Mouse (Mus musculus): ENCODE measurements at regions not wholly inside any gene's neighbourhood (a gene's known extent, or its start where the extent isn't known, plus 50 kb on each side); places are given as distances from the start of the nearest gene placed in this dataset.

DNA sequence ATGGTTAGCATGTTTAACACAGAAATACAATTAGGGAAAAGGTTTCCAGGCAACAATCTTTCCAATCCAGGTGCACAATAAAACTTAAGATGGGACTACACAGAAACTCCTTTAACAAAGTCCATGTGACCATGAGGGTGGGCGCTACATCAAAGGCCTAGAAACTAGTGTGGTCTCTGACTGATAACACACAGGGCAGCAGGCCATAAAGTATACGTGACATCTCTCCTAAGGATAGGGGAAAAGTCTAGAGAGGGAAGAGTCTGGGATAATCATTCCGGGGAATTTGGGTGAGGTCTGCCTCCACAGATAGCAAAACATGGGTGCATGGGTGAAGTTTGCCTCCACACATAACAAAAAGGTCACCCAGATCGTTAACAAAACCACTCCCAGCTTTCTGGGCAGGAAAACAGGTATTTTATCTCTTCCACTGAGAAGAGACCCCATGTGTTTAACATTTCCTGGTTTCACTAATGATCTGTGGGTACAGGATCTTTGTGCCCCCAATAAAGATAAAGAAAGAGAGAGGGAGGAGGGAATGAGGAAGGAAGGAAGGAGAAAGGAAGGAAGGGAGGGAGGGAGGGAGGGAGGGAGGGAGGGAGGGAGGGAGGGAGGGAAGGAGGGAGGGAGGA, 402.0 kb upstream of the Gm10131 start:
- Histone ChIP-seq H3K4me2 (replicated peaks; ENCODE audit: low read depth, low read length) (no peak overlapping the region), H3K4me3 (ENCODE audit: low read depth, low read length) (no peak overlapping the region), H3K36me3 (ENCODE audit: control insufficient read depth, insufficient read depth, low read length) (no peaks in the 10 kb centered on the region), H3K9me3 (ENCODE audit: control insufficient read depth, low read length) (no peaks in the 10 kb centered on the region), H3K9ac (ENCODE audit: low read depth, low read length) (no peak overlapping the region), H3K27ac (ENCODE audit: low read depth, low read length) (no peak overlapping the region), H3K27me3 (ENCODE audit: control insufficient read depth, insufficient read depth, low read length) (no peaks in the 10 kb centered on the region), H3K4me1 (replicated peaks; ENCODE audit: control insufficient read depth, insufficient read depth, low read length) (no peaks in the 10 kb centered on the region)
- 83% methylated on average over 4 of the region's 4 CpGs for WGBS
- no peak for ATAC-seq (ENCODE audit: low FRiP score)
- DNase-seq (ENCODE audit: low spot score), result no peak

DNA sequence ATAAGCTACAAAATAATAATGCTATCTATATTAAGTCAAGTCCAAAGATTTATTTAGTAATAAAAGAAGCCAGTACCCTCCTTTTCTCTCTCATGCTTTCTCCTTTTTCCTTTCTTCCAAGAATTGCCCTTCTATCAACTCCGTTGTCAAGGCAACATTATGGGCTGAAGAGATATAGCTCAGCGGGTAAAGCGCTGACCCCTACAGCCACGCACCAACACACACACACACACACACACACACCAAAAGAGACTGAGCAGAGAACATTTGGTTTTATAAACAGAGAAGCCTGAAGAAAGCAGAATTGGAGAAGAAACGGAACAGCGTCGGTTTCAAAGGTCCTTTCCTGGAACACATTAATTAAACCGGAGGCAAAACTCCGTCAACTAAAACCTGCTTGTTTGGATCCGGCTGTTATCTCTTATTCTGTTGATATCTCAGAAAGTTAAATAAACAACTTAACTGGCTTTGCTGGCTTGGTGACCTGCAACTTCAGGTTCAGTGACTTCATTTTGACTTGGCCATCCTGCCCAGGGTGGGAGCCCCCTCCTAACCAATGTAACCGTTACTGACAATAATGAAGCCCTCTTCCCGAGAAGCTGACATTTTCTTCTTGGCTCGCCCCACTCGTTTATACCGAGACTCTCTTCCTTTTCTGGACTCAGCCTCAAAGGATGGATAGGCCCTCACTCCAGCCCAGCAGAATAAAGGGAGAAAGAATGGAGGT, 394.5 kb upstream of the Gm10131 start:
- no peak overlapping the region for H3K27ac ChIP-seq (ENCODE audit: low read depth, low read length)
- H3K9ac ChIP-seq (ENCODE audit: low read depth, low read length), result no peak overlapping the region
- no peak overlapping the region for H3K4me3 ChIP-seq (ENCODE audit: low read depth, low read length)
- ATAC-seq (ENCODE audit: low FRiP score) (no peak), DNase-seq (ENCODE audit: low spot score) (no peak)
- 64% methylated on average over 15 of the region's 15 CpGs for WGBS
- H3K4me1 ChIP-seq (replicated peaks; ENCODE audit: control insufficient read depth, insufficient read depth, low read length), result no peaks in the 10 kb centered on the region
- no peak overlapping the region for H3K4me2 ChIP-seq (replicated peaks; ENCODE audit: low read depth, low read length)
- H3K27me3 ChIP-seq (ENCODE audit: control insufficient read depth, insufficient read depth, low read length), result no peaks in the 10 kb centered on the region
- H3K36me3 ChIP-seq (ENCODE audit: control insufficient read depth, insufficient read depth, low read length), result no peaks in the 10 kb centered on the region
- no peaks in the 10 kb centered on the region for H3K9me3 ChIP-seq (ENCODE audit: control insufficient read depth, low read length)

DNA sequence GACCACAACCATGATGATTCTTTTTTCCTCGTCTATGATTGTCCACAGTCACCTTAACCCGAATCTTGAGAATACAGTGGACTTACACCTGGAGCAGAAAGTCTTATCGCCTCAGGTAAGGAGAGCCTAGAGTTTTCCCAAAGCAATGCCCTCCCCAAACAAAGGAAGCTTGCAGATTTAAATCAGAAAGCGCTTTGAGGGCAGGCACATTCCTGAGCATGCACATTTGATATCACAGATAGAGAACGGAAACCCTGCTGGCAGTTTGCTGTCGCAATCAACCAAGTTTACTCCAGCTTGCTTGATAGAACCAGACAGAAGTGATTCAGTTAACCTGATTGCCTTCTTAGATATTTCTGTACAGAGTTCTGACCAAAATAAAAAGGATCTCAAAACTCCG, 393.6 kb upstream of the Gm10131 start:
- no peaks in the 10 kb centered on the region for H3K9me3 ChIP-seq (ENCODE audit: control insufficient read depth, low read length)
- no peak overlapping the region for H3K27ac ChIP-seq (ENCODE audit: low read depth, low read length)
- no peak overlapping the region for H3K4me3 ChIP-seq (ENCODE audit: low read depth, low read length)
- no peak overlapping the region for H3K4me2 ChIP-seq (replicated peaks; ENCODE audit: low read depth, low read length)
- no peaks in the 10 kb centered on the region for H3K4me1 ChIP-seq (replicated peaks; ENCODE audit: control insufficient read depth, insufficient read depth, low read length)
- H3K36me3 ChIP-seq (ENCODE audit: control insufficient read depth, insufficient read depth, low read length), result no peaks in the 10 kb centered on the region
- 88% methylated on average over 7 of the region's 7 CpGs for WGBS
- DNase-seq (ENCODE audit: low spot score), result no peak
- ATAC-seq (ENCODE audit: low FRiP score), result no peak
- H3K27me3 ChIP-seq (ENCODE audit: control insufficient read depth, insufficient read depth, low read length), result no peaks in the 10 kb centered on the region
- H3K9ac ChIP-seq (ENCODE audit: low read depth, low read length), result no peak overlapping the region

DNA sequence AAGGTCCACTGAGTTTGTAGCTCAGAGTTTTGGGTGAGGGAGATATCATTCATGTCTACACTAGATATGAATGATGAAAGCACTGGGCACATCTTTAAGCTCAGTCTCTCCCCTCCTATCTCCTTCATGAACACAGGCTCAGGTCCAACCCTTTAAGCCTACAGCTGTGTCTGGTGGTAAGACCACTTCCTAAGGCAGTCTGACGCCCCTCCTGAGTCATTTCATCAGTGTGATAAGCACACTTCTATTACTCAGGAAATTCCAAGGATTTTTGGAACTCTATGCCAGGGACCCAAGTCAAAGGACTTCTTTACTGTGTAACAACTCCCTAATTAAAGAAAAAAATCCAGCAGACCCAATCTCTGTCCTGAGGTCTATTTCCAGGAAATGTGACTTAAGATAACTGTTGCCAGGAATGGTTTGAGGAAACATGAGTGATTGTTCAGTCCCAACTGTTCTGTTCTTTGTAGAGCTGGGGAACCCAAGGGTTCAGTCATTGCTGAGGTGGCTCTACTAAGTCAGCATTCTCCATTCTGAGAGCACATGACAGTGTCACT, 391.1 kb upstream of the Gm10131 start:
- Histone ChIP-seq H3K4me1 (replicated peaks; ENCODE audit: control insufficient read depth, insufficient read depth, low read length) (no peaks in the 10 kb centered on the region), H3K9me3 (ENCODE audit: control insufficient read depth, low read length) (no peaks in the 10 kb centered on the region), H3K27me3 (ENCODE audit: control insufficient read depth, insufficient read depth, low read length) (no peaks in the 10 kb centered on the region), H3K36me3 (ENCODE audit: control insufficient read depth, insufficient read depth, low read length) (no peaks in the 10 kb centered on the region), H3K4me2 (replicated peaks; ENCODE audit: low read depth, low read length) (no peak overlapping the region), H3K27ac (ENCODE audit: low read depth, low read length) (no peak overlapping the region), H3K9ac (ENCODE audit: low read depth, low read length) (no peak overlapping the region), H3K4me3 (ENCODE audit: low read depth, low read length) (no peak overlapping the region)
- DNase-seq (ENCODE audit: low spot score), result no peak
- no peak for ATAC-seq (ENCODE audit: low FRiP score)
- 88% methylated on average over 1 of the region's 1 CpGs for WGBS

DNA sequence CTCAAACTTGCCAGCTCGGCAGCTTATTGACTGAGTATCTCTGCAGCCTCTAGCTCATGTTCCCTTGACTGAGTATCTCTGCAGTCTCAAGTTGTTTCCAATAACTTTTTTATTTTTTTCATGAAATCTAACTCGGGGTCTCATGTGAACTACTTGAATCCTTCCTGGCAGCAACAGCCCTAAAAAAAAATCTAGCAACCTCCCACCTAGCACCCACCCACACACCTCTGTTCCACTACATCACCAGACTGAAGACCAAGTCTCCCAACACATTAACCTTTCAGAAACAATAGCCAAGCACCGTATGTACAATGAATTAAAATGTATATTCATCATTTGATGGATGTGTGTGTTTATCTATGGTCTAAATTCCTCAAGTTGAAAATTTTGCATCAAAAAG, 387.7 kb upstream of the Gm10131 start:
- Histone ChIP-seq H3K9ac (ENCODE audit: low read depth, low read length) (no peak overlapping the region), H3K27me3 (ENCODE audit: control insufficient read depth, insufficient read depth, low read length) (no peaks in the 10 kb centered on the region), H3K36me3 (ENCODE audit: control insufficient read depth, insufficient read depth, low read length) (no peaks in the 10 kb centered on the region), H3K27ac (ENCODE audit: low read depth, low read length) (no peak overlapping the region), H3K4me1 (replicated peaks; ENCODE audit: control insufficient read depth, insufficient read depth, low read length) (no peaks in the 10 kb centered on the region), H3K9me3 (ENCODE audit: control insufficient read depth, low read length) (no peaks in the 10 kb centered on the region), H3K4me3 (ENCODE audit: low read depth, low read length) (no peak overlapping the region), H3K4me2 (replicated peaks; ENCODE audit: low read depth, low read length) (no peak overlapping the region)
- DNase-seq (ENCODE audit: low spot score), result no peak
- no peak for ATAC-seq (ENCODE audit: low FRiP score)
- WGBS, result 76% methylated on average over 3 of the region's 3 CpGs

DNA sequence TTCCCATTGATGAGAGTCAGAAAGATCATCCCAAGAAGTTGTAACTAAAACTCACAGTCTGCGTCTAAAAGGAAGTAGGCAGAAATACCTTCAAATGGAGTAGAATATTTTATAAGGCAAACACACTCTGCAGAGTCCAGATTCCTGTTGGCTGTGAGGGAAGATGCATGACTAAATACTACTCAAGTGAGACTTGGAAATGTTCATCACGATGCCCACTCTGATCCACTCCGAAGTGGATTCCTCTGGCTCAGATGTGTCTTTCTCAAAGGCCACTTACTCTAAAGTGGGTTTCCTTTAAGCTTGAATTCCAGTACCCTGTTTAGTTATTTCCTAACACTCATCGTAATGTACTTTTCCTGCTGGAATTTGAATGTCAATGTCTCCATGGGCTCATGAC, 385.2 kb upstream of the Gm10131 start:
- H3K36me3 ChIP-seq (ENCODE audit: control insufficient read depth, insufficient read depth, low read length), result no peaks in the 10 kb centered on the region
- H3K27me3 ChIP-seq (ENCODE audit: control insufficient read depth, insufficient read depth, low read length), result no peaks in the 10 kb centered on the region
- no peak overlapping the region for H3K4me3 ChIP-seq (ENCODE audit: low read depth, low read length)
- ATAC-seq (ENCODE audit: low FRiP score) (no peak), DNase-seq (ENCODE audit: low spot score) (no peak)
- no peaks in the 10 kb centered on the region for H3K9me3 ChIP-seq (ENCODE audit: control insufficient read depth, low read length)
- no peak overlapping the region for H3K9ac ChIP-seq (ENCODE audit: low read depth, low read length)
- no peaks in the 10 kb centered on the region for H3K4me1 ChIP-seq (replicated peaks; ENCODE audit: control insufficient read depth, insufficient read depth, low read length)
- H3K27ac ChIP-seq (ENCODE audit: low read depth, low read length), result no peak overlapping the region
- WGBS, result 94% methylated on average over 4 of the region's 4 CpGs
- H3K4me2 ChIP-seq (replicated peaks; ENCODE audit: low read depth, low read length), result no peak overlapping the region

DNA sequence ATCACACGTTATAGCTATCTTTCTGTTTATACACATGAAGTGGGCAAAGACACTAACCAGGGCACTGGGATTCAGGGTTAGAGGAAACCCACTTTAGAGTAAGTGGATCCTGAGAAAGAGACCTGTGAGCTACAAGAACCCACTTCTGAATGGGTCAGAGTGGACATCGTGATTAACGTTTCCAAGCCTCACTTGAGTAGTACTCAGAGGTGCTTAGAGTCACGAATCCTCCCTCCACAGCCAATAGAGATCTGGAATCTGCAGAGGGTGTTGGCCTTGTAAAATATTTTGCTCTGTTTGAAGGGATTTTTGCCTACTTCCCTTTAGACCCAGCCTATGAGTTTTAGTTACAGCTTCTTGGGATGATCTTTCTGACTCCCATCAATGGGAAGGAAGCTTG, 384.4 kb upstream of the Gm10131 start:
- no peaks in the 10 kb centered on the region for H3K9me3 ChIP-seq (ENCODE audit: control insufficient read depth, low read length)
- no peaks in the 10 kb centered on the region for H3K27me3 ChIP-seq (ENCODE audit: control insufficient read depth, insufficient read depth, low read length)
- no peak overlapping the region for H3K27ac ChIP-seq (ENCODE audit: low read depth, low read length)
- 94% methylated on average over 4 of the region's 4 CpGs for WGBS
- DNase-seq (ENCODE audit: low spot score) (no peak), ATAC-seq (ENCODE audit: low FRiP score) (no peak)
- H3K4me3 ChIP-seq (ENCODE audit: low read depth, low read length), result no peak overlapping the region
- H3K9ac ChIP-seq (ENCODE audit: low read depth, low read length), result no peak overlapping the region
- H3K4me1 ChIP-seq (replicated peaks; ENCODE audit: control insufficient read depth, insufficient read depth, low read length), result no peaks in the 10 kb centered on the region
- no peak overlapping the region for H3K4me2 ChIP-seq (replicated peaks; ENCODE audit: low read depth, low read length)
- H3K36me3 ChIP-seq (ENCODE audit: control insufficient read depth, insufficient read depth, low read length), result no peaks in the 10 kb centered on the region

DNA sequence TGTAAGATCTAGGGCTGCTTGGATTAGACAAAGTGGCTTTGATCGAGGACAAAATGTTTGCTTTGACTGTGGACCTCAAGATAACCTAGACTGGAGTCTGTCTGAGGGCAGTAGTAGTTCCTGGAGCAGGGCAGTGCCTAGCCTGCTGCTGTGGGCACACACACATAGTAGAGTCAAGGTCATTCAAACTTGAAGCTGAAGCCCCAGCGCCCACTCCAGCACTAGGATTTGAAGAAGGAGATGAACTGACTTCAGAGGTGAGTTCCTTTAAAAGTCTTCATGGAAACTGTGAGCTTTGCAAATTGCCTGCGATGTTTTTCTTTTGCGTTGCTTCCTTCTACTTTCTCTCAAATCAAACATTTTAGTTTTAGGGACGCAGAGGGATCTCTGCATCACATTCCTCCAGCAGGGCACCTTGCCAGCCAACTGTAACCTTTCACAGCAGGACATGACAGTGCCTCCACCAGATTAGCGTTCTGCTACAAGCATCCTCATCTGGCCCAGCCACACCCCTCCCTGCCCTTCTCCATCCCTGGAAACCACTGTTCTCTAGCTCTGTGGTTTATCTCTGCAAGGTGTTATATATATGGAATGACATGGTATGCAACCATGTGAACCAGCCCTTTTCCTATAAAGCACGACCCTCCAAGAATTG, 377.3 kb upstream of the Gm10131 start:
- H3K4me1 ChIP-seq (replicated peaks; ENCODE audit: control insufficient read depth, insufficient read depth, low read length), result no peaks in the 10 kb centered on the region; the same call in 1 of the 2 replicates
- no peak overlapping the region for H3K9ac ChIP-seq (ENCODE audit: low read depth, low read length)
- no peaks in the 10 kb centered on the region for H3K27me3 ChIP-seq (ENCODE audit: control insufficient read depth, insufficient read depth, low read length)
- ATAC-seq (ENCODE audit: low FRiP score), result no peak
- H3K4me2 ChIP-seq (replicated peaks; ENCODE audit: low read depth, low read length), result no peak overlapping the region
- H3K9me3 ChIP-seq (ENCODE audit: control insufficient read depth, low read length), result no peaks in the 10 kb centered on the region
- H3K36me3 ChIP-seq (ENCODE audit: control insufficient read depth, insufficient read depth, low read length), result no peaks in the 10 kb centered on the region
- no peak overlapping the region for H3K27ac ChIP-seq (ENCODE audit: low read depth, low read length)
- 67% methylated on average over 7 of the region's 7 CpGs for WGBS
- H3K4me3 ChIP-seq (ENCODE audit: low read depth, low read length), result no peak overlapping the region
- DNase-seq (ENCODE audit: low spot score), result no peak

All from hindbrain, embryonic 11.5 days (tissue).